Mouse (Mus musculus): ENCODE results near the gene Utrn. TPM values are rescaled to one million over a fixed set of nuclear protein-coding genes. Genes with fewer than 3 reads are reported as not detected.

Utrn gene
- polyA plus RNA-seq, 1 experiment from 2014 or later: 66.8 TPM

DNA sequence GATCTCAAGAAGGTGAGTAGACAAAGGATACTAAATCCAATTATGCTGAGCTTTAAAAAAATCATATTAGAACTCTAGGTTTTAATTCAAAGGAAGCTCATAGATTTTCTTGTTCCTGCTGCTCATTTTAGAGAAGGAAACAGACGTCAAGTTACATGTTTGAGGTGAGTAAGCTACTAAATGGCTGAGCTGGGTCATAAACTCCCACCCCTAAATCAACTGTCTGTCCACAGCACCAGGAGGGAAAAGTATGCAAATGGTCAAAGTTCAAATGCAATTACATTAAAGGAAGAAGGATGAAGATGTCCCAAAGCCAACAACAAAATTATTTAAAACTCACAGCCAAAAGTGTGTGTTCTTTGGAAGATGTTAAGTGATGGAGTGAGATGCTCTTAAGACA, 139.5 kb downstream of the Utrn start:
- Histone ChIP-seq H3K27me3 (replicated peaks) (no peaks in the 10 kb centered on the region), H3K27ac (ENCODE audit: poor library complexity, severe bottlenecking) (no peak overlapping the region), H3K4me3 (no peak overlapping the region), H3K36me3 (peaks cover 39% of the 10 kb centered on the region), H3K4me1 (replicated peaks) (peaks cover 16% of the 10 kb centered on the region), H3K9ac (no peak overlapping the region), H3K9me3 (replicated peaks) (no peaks in the 10 kb centered on the region), H3K4me2 (no peak overlapping the region)
- WGBS: 72% methylated on average over 1 of the region's 1 CpGs
- ATAC-seq (ENCODE audit: insufficient number of reproducible peaks, low FRiP score): no peak

DNA sequence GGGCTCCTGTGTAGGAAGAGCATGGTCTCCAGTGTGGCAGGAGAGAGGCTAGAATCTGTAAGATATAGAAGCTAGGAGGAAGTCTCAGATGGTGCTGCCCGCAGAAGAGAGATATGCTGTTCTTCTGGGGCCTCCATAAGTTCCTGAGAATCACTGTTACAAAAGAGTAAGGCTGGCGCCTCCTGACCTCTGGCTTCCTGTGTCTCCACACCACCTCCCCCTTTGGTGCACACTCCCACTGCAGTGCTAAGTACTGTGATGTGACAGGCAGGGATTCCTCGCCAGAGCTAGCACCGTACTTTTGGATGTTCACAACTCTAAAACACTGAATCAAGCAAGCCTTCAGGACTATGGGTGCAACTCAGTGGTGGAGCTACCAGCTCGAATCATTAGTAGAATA, 140.1 kb downstream of the Utrn start:
- no peak overlapping the region for H3K4me2 ChIP-seq
- ATAC-seq (ENCODE audit: insufficient number of reproducible peaks, low FRiP score): 0 out of 2 replicates have a peak, but pooled peaks have one; percentile 51
- no peak overlapping the region for H3K9ac ChIP-seq
- 58% methylated on average over 5 of the region's 5 CpGs for WGBS
- peaks cover 22% of the 10 kb centered on the region for H3K4me1 ChIP-seq (replicated peaks)
- no peaks in the 10 kb centered on the region for H3K9me3 ChIP-seq (replicated peaks)
- no peaks in the 10 kb centered on the region for H3K27me3 ChIP-seq (replicated peaks)
- no peak overlapping the region for H3K27ac ChIP-seq (ENCODE audit: poor library complexity, severe bottlenecking)
- no peak overlapping the region for H3K4me3 ChIP-seq
- peaks cover 35% of the 10 kb centered on the region for H3K36me3 ChIP-seq

GRCm38 (mm10) chr10:12727881-12728280, 141.3 kb downstream of the Utrn start:
- WGBS: 88% methylated on average over 3 of the region's 3 CpGs

GRCm38 (mm10) chr10:12726041-12726608, 143.0 kb downstream of the Utrn start:
- H3K27me3 ChIP-seq (replicated peaks): no peaks in the 10 kb centered on the region
- H3K4me2 ChIP-seq: no peak overlapping the region
- H3K4me3 ChIP-seq: no peak overlapping the region
- 81% methylated on average over 13 of the region's 13 CpGs for WGBS
- peaks cover 32% of the 10 kb centered on the region for H3K36me3 ChIP-seq
- ATAC-seq (ENCODE audit: insufficient number of reproducible peaks, low FRiP score): no peak
- H3K9me3 ChIP-seq (replicated peaks): no peaks in the 10 kb centered on the region
- H3K27ac ChIP-seq (ENCODE audit: poor library complexity, severe bottlenecking): no peak overlapping the region
- no peak overlapping the region for H3K9ac ChIP-seq
- peaks cover 42% of the 10 kb centered on the region for H3K4me1 ChIP-seq (replicated peaks)

More at GRCm38 (mm10) chr10:12727881-12728280, 141.3 kb downstream of the Utrn start:
- ATAC-seq (ENCODE audit: insufficient number of reproducible peaks, low FRiP score): no peak
- no peak overlapping the region for H3K4me3 ChIP-seq
- no peak overlapping the region for H3K9ac ChIP-seq
- H3K27ac ChIP-seq (ENCODE audit: poor library complexity, severe bottlenecking): no peak overlapping the region
- H3K36me3 ChIP-seq: peaks cover 30% of the 10 kb centered on the region
- no peaks in the 10 kb centered on the region for H3K9me3 ChIP-seq (replicated peaks)
- no peak overlapping the region for H3K4me2 ChIP-seq
- peaks cover 26% of the 10 kb centered on the region for H3K4me1 ChIP-seq (replicated peaks)
- no peaks in the 10 kb centered on the region for H3K27me3 ChIP-seq (replicated peaks)

- H3K4me3 ChIP-seq: no peak overlapping the region
- 51% methylated on average over 14 of the region's 14 CpGs for WGBS
- no peak overlapping the region for H3K9ac ChIP-seq
- H3K27me3 ChIP-seq (replicated peaks): no peaks in the 10 kb centered on the region
- H3K9me3 ChIP-seq (replicated peaks): no peaks in the 10 kb centered on the region
- ATAC-seq (ENCODE audit: insufficient number of reproducible peaks, low FRiP score): peak; percentile 45; the same call in 1 of the 2 replicates
- H3K4me1 ChIP-seq (replicated peaks): peaks cover 40% of the 10 kb centered on the region
- peaks cover 33% of the 10 kb centered on the region for H3K36me3 ChIP-seq
- peak overlapping the region; percentile 14; the same call in 1 of the 2 replicates for H3K4me2 ChIP-seq
- peak overlapping the region; percentile 36 for H3K27ac ChIP-seq (ENCODE audit: poor library complexity, severe bottlenecking)
Observed at GRCm38 (mm10) chr10:12724247-12725001, 144.7 kb downstream of the Utrn start.

- Histone ChIP-seq H3K9ac (no peak overlapping the region), H3K27ac (ENCODE audit: poor library complexity, severe bottlenecking) (no peak overlapping the region), H3K4me1 (replicated peaks) (peaks cover 42% of the 10 kb centered on the region), H3K36me3 (peaks cover 43% of the 10 kb centered on the region), H3K27me3 (replicated peaks) (no peaks in the 10 kb centered on the region), H3K4me3 (no peak overlapping the region), H3K9me3 (replicated peaks) (no peaks in the 10 kb centered on the region), H3K4me2 (no peak overlapping the region)
- no peak for ATAC-seq (ENCODE audit: insufficient number of reproducible peaks, low FRiP score)
- 60% methylated on average over 3 of the region's 3 CpGs for WGBS
Observed at GRCm38 (mm10) chr10:12723269-12723668, 145.9 kb downstream of the Utrn start.

DNA sequence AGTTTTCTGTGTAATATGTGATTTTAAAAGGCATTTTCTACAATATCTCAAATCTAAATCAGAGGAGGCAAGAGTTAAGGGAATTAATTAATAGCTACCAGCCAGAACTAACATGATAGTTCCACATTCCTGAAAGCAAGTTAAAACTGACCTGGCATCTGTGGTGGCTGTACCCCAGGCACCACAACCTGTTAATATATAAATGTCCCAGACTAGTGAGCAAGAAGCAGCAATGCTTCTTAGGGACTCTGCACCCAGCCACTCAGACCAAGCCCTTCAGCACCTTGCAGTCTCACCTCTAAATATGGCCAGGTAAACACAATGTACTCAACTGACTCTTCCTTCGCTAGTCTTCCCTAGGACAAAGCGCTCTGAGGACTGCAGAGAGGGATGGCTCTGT, 147.1 kb downstream of the Utrn start:
- Histone ChIP-seq H3K9ac (no peak overlapping the region), H3K27ac (ENCODE audit: poor library complexity, severe bottlenecking) (no peak overlapping the region), H3K4me3 (no peak overlapping the region), H3K4me1 (replicated peaks) (peaks cover 45% of the 10 kb centered on the region), H3K36me3 (peaks cover 44% of the 10 kb centered on the region), H3K9me3 (replicated peaks) (no peaks in the 10 kb centered on the region), H3K27me3 (replicated peaks) (no peaks in the 10 kb centered on the region), H3K4me2 (no peak overlapping the region)
- 74% methylated on average over 2 of the region's 2 CpGs for WGBS
- ATAC-seq (ENCODE audit: insufficient number of reproducible peaks, low FRiP score): no peak

- WGBS: 88% methylated on average over 8 of the region's 8 CpGs
- no peak for ATAC-seq (ENCODE audit: insufficient number of reproducible peaks, low FRiP score)
Observed at GRCm38 (mm10) chr10:12718386-12718785, 150.8 kb downstream of the Utrn start.

DNA sequence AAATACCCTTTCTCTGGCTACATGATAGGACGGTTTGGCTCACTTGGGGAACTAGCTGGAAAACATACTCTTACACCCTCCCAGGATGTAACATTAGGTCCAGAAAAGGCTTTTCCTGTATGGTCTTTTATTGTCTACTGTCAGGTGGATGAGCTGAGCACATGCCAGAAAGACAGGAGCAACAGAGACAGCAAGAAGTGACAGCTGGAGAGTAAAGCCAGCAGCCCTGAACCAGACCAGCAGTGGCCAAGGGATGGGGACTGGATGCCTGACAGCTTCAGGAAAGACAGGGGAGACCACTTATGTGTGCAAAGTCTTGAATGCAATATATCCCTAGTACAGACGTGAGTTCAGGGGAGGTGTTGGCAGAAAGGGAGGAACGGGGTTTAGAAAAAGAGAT, 151.8 kb downstream of the Utrn start:
- ATAC-seq (ENCODE audit: insufficient number of reproducible peaks, low FRiP score): no peak
- Histone ChIP-seq H3K9me3 (replicated peaks) (no peaks in the 10 kb centered on the region), H3K4me1 (replicated peaks) (peaks cover 17% of the 10 kb centered on the region), H3K4me3 (no peak overlapping the region), H3K27ac (ENCODE audit: poor library complexity, severe bottlenecking) (no peak overlapping the region), H3K4me2 (no peak overlapping the region), H3K36me3 (peaks cover 56% of the 10 kb centered on the region), H3K27me3 (replicated peaks) (no peaks in the 10 kb centered on the region), H3K9ac (no peak overlapping the region)
- WGBS: 68% methylated on average over 3 of the region's 3 CpGs

More at GRCm38 (mm10) chr10:12718386-12718785, 150.8 kb downstream of the Utrn start:
- Histone ChIP-seq H3K4me1 (replicated peaks) (peaks cover 24% of the 10 kb centered on the region), H3K9me3 (replicated peaks) (no peaks in the 10 kb centered on the region), H3K27ac (ENCODE audit: poor library complexity, severe bottlenecking) (no peak overlapping the region), H3K4me2 (no peak overlapping the region), H3K36me3 (peaks cover 46% of the 10 kb centered on the region), H3K9ac (no peak overlapping the region), H3K27me3 (replicated peaks) (no peaks in the 10 kb centered on the region), H3K4me3 (no peak overlapping the region)

- peaks cover 61% of the 10 kb centered on the region for H3K36me3 ChIP-seq
- 79% methylated on average over 5 of the region's 5 CpGs for WGBS
- ATAC-seq (ENCODE audit: insufficient number of reproducible peaks, low FRiP score): no peak
- H3K27me3 ChIP-seq (replicated peaks): no peaks in the 10 kb centered on the region
- no peak overlapping the region for H3K4me3 ChIP-seq
- H3K9me3 ChIP-seq (replicated peaks): no peaks in the 10 kb centered on the region
- no peak overlapping the region for H3K9ac ChIP-seq
- H3K4me1 ChIP-seq (replicated peaks): peaks cover 13% of the 10 kb centered on the region
- no peak overlapping the region for H3K27ac ChIP-seq (ENCODE audit: poor library complexity, severe bottlenecking)
- no peak overlapping the region for H3K4me2 ChIP-seq
Observed at GRCm38 (mm10) chr10:12716657-12717327, 152.4 kb downstream of the Utrn start.

- H3K4me2 ChIP-seq: no peak overlapping the region
- H3K4me1 ChIP-seq (replicated peaks): peaks cover 3% of the 10 kb centered on the region
- H3K27ac ChIP-seq (ENCODE audit: poor library complexity, severe bottlenecking): no peak overlapping the region
- 90% methylated on average over 14 of the region's 14 CpGs for WGBS
- H3K36me3 ChIP-seq: peaks cover 65% of the 10 kb centered on the region
- ATAC-seq (ENCODE audit: insufficient number of reproducible peaks, low FRiP score): no peak
- no peaks in the 10 kb centered on the region for H3K27me3 ChIP-seq (replicated peaks)
- no peaks in the 10 kb centered on the region for H3K9me3 ChIP-seq (replicated peaks)
- H3K4me3 ChIP-seq: no peak overlapping the region
- no peak overlapping the region for H3K9ac ChIP-seq
Observed at GRCm38 (mm10) chr10:12713236-12713855, 155.8 kb downstream of the Utrn start.
